Mouse (Mus musculus): ENCODE measurements around the gene Tlk2. TPM values are rescaled to one million over a fixed set of nuclear protein-coding genes. Genes with fewer than 3 reads are reported as not detected.

Tlk2 gene
- polyA plus RNA-seq, 1 experiment, result 16.9 TPM

GRCm38 (mm10) chr11:105149766-105150165 lies 28.8 kb upstream of the Tlk2 start:
- Histone ChIP-seq H3K79me2 (ENCODE audit: control insufficient read depth, insufficient read depth) (no peaks in the 10 kb centered on the region), H3ac (ENCODE audit: control insufficient read depth, insufficient read length, low read depth) (no peak overlapping the region), H3K79me3 (ENCODE audit: low read depth) (no peaks in the 10 kb centered on the region), H3K36me3 (ENCODE audit: control insufficient read depth, insufficient read depth) (no peaks in the 10 kb centered on the region), H3K4me3 (ENCODE audit: insufficient read depth, poor library complexity, severe bottlenecking) (no peak overlapping the region), H3K27me3 (ENCODE audit: control insufficient read depth, insufficient read depth, insufficient read length) (no peaks in the 10 kb centered on the region)
- TF ChIP-seq CTCF (IDR thresholded peaks at IDR 0.05; ENCODE audit: control insufficient read depth, insufficient read depth, insufficient read length) (no peak), USF1 (IDR thresholded peaks at IDR 0.05; ENCODE audit: low read depth) (no peak), MYOD1 (IDR thresholded peaks at IDR 0.05; ENCODE audit: control insufficient read depth, insufficient read length, low read depth) (no peak), MAX (IDR thresholded peaks at IDR 0.05) (no peak), MYOG (IDR thresholded peaks at IDR 0.05; ENCODE audit: control insufficient read depth, extremely low read depth, insufficient read length) (no peak), FOSL1 (IDR thresholded peaks at IDR 0.05; ENCODE audit: insufficient read depth, low read length, poor library complexity, severe bottlenecking) (no peak), CEBPB (IDR thresholded peaks at IDR 0.05; ENCODE audit: low read depth) (no peak)

GRCm38 (mm10) chr11:105150691-105151090 lies 27.9 kb upstream of the Tlk2 start:
- peak; percentile 5 for TF ChIP-seq USF1 (IDR thresholded peaks at IDR 0.05; ENCODE audit: low read depth)
- no peak for TF ChIP-seq CEBPB (IDR thresholded peaks at IDR 0.05; ENCODE audit: low read depth)
- TF ChIP-seq MYOD1 (IDR thresholded peaks at IDR 0.05; ENCODE audit: control insufficient read depth, insufficient read length, low read depth), result no peak
- TF ChIP-seq FOSL1 (IDR thresholded peaks at IDR 0.05; ENCODE audit: insufficient read depth, low read length, poor library complexity, severe bottlenecking), result no peak
- Histone ChIP-seq H3K79me3 (ENCODE audit: low read depth) (no peaks in the 10 kb centered on the region), H3K36me3 (ENCODE audit: control insufficient read depth, insufficient read depth) (no peaks in the 10 kb centered on the region), H3K27me3 (ENCODE audit: control insufficient read depth, insufficient read depth, insufficient read length) (no peaks in the 10 kb centered on the region), H3ac (ENCODE audit: control insufficient read depth, insufficient read length, low read depth) (no peak overlapping the region), H3K79me2 (ENCODE audit: control insufficient read depth, insufficient read depth) (no peaks in the 10 kb centered on the region), H3K4me3 (ENCODE audit: insufficient read depth, poor library complexity, severe bottlenecking) (no peak overlapping the region)

GRCm38 (mm10) chr11:105151226-105152016 lies 27.2 kb upstream of the Tlk2 start:
- Histone ChIP-seq H3K79me3 (ENCODE audit: low read depth) (no peaks in the 10 kb centered on the region), H3ac (ENCODE audit: control insufficient read depth, insufficient read length, low read depth) (no peak overlapping the region), H3K4me3 (ENCODE audit: insufficient read depth, poor library complexity, severe bottlenecking) (no peak overlapping the region), H3K79me2 (ENCODE audit: control insufficient read depth, insufficient read depth) (no peaks in the 10 kb centered on the region), H3K27me3 (ENCODE audit: control insufficient read depth, insufficient read depth, insufficient read length) (no peaks in the 10 kb centered on the region), H3K36me3 (ENCODE audit: control insufficient read depth, insufficient read depth) (no peaks in the 10 kb centered on the region)
- TF ChIP-seq MAX (IDR thresholded peaks at IDR 0.05) (no peak), MYOD1 (IDR thresholded peaks at IDR 0.05; ENCODE audit: control insufficient read depth, insufficient read length, low read depth) (no peak), CTCF (IDR thresholded peaks at IDR 0.05; ENCODE audit: control insufficient read depth, insufficient read depth, insufficient read length) (no peak), MYOG (IDR thresholded peaks at IDR 0.05; ENCODE audit: control insufficient read depth, extremely low read depth, insufficient read length) (no peak), CEBPB (IDR thresholded peaks at IDR 0.05; ENCODE audit: low read depth) (no peak), FOSL1 (IDR thresholded peaks at IDR 0.05; ENCODE audit: insufficient read depth, low read length, poor library complexity, severe bottlenecking) (no peak), USF1 (IDR thresholded peaks at IDR 0.05; ENCODE audit: low read depth) (no peak)

GRCm38 (mm10) chr11:105152017-105152300 lies 26.6 kb upstream of the Tlk2 start:
- Histone ChIP-seq H3K27me3 (ENCODE audit: control insufficient read depth, insufficient read depth, insufficient read length) (no peaks in the 10 kb centered on the region), H3K79me2 (ENCODE audit: control insufficient read depth, insufficient read depth) (no peaks in the 10 kb centered on the region), H3K79me3 (ENCODE audit: low read depth) (no peaks in the 10 kb centered on the region), H3K36me3 (ENCODE audit: control insufficient read depth, insufficient read depth) (no peaks in the 10 kb centered on the region), H3K4me3 (ENCODE audit: insufficient read depth, poor library complexity, severe bottlenecking) (no peak overlapping the region), H3ac (ENCODE audit: control insufficient read depth, insufficient read length, low read depth) (no peak overlapping the region)
- TF ChIP-seq FOSL1 (IDR thresholded peaks at IDR 0.05; ENCODE audit: insufficient read depth, low read length, poor library complexity, severe bottlenecking) (no peak), CEBPB (IDR thresholded peaks at IDR 0.05; ENCODE audit: low read depth) (no peak), USF1 (IDR thresholded peaks at IDR 0.05; ENCODE audit: low read depth) (no peak), MYOG (IDR thresholded peaks at IDR 0.05; ENCODE audit: control insufficient read depth, extremely low read depth, insufficient read length) (no peak), CTCF (IDR thresholded peaks at IDR 0.05; ENCODE audit: control insufficient read depth, insufficient read depth, insufficient read length) (no peak), MAX (IDR thresholded peaks at IDR 0.05) (no peak), MYOD1 (IDR thresholded peaks at IDR 0.05; ENCODE audit: control insufficient read depth, insufficient read length, low read depth) (no peak)

GRCm38 (mm10) chr11:105152357-105152899 lies 26.2 kb upstream of the Tlk2 start:
- TF ChIP-seq FOSL1 (IDR thresholded peaks at IDR 0.05; ENCODE audit: insufficient read depth, low read length, poor library complexity, severe bottlenecking), result no peak
- TF ChIP-seq CTCF (IDR thresholded peaks at IDR 0.05; ENCODE audit: control insufficient read depth, insufficient read depth, insufficient read length), result no peak
- no peak for TF ChIP-seq MAX (IDR thresholded peaks at IDR 0.05)
- TF ChIP-seq CEBPB (IDR thresholded peaks at IDR 0.05; ENCODE audit: low read depth), result no peak
- TF ChIP-seq USF1 (IDR thresholded peaks at IDR 0.05; ENCODE audit: low read depth), result no peak
- TF ChIP-seq MYOD1 (IDR thresholded peaks at IDR 0.05; ENCODE audit: control insufficient read depth, insufficient read length, low read depth), result no peak
- no peak for TF ChIP-seq MYOG (IDR thresholded peaks at IDR 0.05; ENCODE audit: control insufficient read depth, extremely low read depth, insufficient read length)
- H3K79me2 ChIP-seq (ENCODE audit: control insufficient read depth, insufficient read depth), result no peaks in the 10 kb centered on the region

More at GRCm38 (mm10) chr11:105152357-105152899, 26.2 kb upstream of the Tlk2 start:
- Histone ChIP-seq H3K36me3 (ENCODE audit: control insufficient read depth, insufficient read depth) (no peaks in the 10 kb centered on the region), H3K79me3 (ENCODE audit: low read depth) (no peaks in the 10 kb centered on the region), H3K27me3 (ENCODE audit: control insufficient read depth, insufficient read depth, insufficient read length) (no peaks in the 10 kb centered on the region), H3K4me3 (ENCODE audit: insufficient read depth, poor library complexity, severe bottlenecking) (no peak overlapping the region), H3ac (ENCODE audit: control insufficient read depth, insufficient read length, low read depth) (no peak overlapping the region)
